Mouse (Mus musculus) bone marrow macrophage, adult 2 months (primary cell): ENCODE measurements around the gene Cyp20a1.

Experiments
- CTCF ChIP-seq: IDR thresholded peaks from 2 replicates; pipeline ENCODE4 v1.5.1; 2012; ENCODE audit warnings: low read depth, mild to moderate bottlenecking, low read length, moderate library complexity
- POLR2A ChIP-seq: IDR thresholded peaks from 2 replicates; pipeline ENCODE4 v1.6.1; 2012; ENCODE audit warnings: mild to moderate bottlenecking, low read depth, low read length, borderline replicate concordance

GRCm38 (mm10) chr1:60428341-60428740, 85.2 kb downstream of the Cyp20a1 start:
- no peak for TF ChIP-seq POLR2A
- no peak for TF ChIP-seq CTCF
